Mouse (Mus musculus) mouse trophoblast stem cell (cell line): ENCODE data around the gene Wdr45.
"Not testable (repeated sequence)": the region's sequence is repeated elsewhere in the genome, so short reads cannot be mapped to it uniquely, and the experiment has no call there.

Experiments
- in situ Hi-C, 2 experiments: fragments of 300-500 bp; cut with MseI, MboI; formaldehyde crosslinking; loops; 2 replicates in 1 of 2; 3 replicates in 1 of 2; pipeline ENCODE4 v1.15.1; 2025

Gene Wdr45

DNA sequence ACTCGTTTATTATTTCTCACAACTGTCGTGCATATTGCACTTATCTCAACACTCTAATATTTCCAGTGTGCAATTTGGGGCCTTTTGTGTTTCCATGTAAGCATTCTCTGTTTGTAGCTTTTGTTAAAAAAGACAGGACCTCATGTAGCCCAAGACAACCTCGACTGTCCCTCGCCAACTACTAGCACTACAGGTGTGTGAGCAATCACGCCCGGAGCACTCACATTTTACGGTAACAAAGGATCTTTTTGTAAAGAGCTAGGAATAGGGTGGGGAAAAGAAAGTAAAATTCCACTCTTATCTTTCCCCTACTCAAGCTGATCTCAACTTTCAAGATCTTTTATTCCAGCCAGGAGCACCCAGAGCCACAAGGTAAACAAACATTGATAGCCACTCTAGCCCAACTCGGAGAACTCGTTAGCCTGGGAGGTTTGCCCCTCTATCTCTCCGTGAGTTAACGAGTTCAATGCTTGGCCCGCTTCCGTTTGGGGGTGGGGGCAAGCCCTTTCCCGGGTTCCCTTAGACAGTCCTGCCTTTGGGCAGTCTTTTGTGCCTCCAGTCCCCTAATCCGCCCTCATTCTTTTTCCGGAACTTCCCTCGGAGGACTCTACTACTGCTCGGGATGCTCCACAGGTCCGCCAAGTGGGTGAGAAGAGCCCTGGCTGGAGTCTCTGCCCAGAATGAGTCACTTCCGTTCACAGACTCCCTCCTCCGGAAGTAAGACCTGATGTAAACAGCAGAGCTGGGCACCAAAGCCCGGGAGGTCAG, 7.6 kb downstream of the Wdr45 start, which contains the start of gene Gm45208:
Gene Gm45208 (plus strand): TSS at position 732 of the 768 bp plus-strand sequence.
- in situ Hi-C loops: no loop called here

DNA sequence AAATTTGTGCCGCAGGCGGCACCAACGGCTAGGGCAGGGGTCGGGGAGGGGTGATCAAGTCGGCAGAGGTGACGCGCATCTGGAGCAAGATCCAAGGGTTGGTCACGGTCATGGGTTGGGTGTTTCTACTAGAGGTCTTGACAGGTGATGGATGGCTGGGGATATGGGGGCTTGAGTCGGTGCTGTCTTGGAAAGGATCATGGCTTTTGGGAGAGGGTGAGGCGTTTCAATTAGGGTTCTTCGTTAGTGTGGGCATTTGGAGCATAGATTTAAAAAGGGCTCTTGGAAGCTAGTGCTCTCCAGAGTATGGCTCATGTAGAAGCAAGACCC, 8.1 kb downstream of the Wdr45 start:
- in situ Hi-C loops: no loop called here

DNA sequence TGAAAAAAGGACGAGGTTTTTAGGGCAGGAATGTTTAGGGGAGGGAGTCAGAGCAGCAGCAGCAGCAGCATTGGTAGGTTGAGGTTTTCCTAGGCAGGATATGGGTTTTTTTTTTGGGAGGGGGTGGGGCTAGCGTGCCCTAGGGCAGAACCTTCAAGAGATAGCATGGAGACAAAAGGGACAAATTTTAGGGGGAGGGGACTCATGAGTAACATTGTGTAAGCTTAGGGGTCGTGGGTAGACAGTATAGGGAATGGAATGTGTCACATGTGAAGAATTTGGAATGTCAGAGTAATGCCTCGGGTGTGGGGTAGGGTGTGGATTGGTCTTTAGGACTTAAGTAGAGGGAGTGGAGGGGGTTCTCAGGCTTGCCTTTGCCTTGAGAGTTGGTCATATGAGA, 8.6 kb downstream of the Wdr45 start:
- in situ Hi-C loops: no loop called here

DNA sequence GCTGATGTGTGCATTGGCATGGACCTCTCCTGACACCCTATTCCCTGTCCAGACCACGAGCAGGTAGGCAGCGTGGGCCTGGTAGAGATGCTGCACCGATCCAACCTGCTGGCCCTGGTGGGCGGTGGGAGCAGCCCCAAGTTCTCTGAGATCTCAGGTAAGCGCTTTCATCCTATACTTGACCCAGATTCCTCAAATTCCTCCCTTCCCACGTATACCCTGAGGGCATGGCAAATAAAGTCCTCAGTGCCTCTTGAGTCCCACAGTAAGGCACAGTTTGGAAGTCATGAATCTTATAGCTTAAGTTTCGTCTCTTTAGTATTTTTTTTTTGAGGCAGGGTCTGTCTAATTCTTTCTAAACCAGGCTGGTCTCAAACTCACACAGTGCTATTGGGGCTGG, 10.0 kb downstream of the Wdr45 start:
- in situ Hi-C loops: no loop called here

DNA sequence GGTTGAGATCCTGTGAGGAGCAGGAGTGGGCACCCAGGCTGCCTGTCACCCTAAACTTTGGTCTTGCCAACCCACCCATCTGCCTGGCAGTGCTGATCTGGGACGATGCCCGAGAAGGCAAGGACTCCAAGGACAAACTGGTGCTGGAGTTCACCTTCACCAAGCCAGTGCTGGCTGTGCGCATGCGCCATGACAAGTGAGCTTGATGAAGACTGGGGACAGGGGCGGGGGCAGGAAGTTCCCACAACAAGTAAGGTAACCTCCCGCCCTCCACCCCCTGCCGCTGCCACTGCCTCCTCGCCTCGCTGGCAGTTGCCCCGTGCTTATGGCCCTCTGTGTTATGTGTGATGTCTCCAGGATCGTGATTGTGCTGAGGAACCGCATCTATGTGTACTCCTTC, 11.7 kb downstream of the Wdr45 start:
- in situ Hi-C loops: no loop called here

DNA sequence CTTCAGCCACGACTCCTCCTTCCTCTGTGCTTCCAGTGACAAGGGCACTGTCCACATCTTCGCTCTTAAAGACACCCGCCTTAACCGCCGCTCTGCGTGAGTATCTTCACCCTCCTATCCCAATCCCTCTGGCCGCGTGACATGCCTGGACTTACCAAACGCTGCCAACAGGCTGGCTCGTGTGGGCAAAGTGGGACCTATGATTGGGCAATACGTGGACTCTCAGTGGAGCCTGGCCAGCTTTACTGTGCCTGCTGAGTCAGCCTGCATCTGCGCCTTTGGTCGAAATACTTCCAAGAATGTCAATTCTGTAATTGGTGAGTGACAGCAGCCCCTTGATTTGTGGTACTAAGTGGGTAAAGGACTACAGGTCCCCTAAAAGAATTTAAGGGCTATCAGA, 13.0 kb downstream of the Wdr45 start:
- in situ Hi-C loops: no loop called here

DNA sequence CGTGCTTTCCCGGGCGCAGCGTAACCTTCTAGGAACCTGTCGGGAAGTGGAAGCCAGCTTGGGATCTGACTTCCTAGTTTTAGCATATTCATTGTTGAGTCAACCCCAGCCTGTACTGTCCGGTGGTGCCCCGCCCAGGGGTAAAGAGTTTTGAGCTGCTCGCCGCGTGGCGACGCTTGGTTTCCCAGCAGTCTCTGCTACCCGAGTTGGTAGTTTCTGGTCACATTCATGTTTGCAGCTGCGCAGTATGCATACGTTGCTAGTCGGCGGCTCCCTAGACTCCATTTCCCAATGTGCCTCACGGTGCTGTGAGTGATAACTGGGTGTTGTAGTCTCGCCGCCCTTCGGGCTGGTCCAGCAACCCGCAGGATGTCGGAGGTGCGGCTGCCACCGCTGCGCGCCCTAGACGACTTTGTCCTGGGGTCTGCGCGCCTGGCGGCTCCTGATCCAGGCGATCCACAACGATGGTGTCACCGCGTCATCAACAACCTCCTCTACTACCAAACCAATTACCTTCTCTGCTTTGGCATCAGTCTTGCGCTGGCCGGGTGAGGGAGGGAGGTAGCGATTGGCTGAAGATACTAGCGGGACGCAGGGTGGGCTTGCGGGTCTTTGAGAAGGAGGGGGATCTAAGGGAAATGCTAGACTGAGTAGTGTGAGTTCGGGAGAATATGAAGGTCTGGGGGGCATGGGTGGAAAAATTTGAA, 14.2 kb downstream of the Wdr45 start, which contains the start of gene Praf2:
Gene Praf2 (plus strand): TSS at position 225 of the 707 bp plus-strand sequence.
- in situ Hi-C loops: no loop called here

DNA sequence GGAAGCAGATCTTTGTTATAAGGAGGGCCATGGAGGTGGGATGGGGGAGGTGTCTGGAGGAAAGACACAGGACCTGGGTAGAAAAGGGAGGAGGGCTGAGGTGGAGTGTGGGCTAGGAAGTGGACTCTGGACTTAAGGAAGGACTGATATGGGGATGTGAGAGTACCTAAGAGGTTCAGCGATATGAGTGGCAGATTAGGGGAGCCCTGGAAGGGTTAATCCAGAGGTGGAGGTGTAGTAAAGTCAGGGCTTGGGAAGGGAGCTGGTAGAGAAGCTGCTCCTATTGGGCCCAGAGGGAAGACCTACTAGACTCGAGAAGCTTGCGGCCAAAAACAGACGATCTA, 14.8 kb downstream of the Wdr45 start:
- in situ Hi-C loops: no loop called here

DNA sequence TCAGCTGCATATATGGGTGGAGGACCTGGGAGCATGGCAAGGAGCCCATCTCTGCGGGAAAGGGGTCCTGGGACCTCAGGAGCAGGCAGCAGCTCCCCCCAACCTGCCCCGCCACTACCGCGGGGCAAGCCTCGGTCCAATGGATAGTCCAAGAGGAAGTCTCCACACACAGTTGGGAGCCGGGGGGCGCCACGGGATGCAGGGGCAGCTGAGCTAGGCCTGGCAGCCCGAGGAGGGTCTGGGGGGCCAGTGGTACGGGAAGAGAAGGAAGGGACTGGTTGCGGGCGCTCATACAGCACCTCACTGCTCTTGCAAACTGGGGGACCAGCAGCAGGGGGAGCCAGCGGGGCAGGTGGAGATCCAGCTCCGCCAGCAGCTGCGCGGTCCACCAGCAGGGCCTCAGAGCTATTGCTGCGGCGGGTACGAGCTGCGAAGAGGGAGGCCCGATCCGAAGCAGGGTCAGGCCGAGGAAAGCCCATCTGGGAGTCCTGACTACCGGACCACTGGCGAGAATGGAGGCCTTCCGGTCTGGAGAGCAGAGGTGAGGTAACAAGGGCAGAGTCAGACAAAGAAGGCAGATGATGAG, 19.5 kb downstream of the Wdr45 start:
- in situ Hi-C loops: no loop called here

DNA sequence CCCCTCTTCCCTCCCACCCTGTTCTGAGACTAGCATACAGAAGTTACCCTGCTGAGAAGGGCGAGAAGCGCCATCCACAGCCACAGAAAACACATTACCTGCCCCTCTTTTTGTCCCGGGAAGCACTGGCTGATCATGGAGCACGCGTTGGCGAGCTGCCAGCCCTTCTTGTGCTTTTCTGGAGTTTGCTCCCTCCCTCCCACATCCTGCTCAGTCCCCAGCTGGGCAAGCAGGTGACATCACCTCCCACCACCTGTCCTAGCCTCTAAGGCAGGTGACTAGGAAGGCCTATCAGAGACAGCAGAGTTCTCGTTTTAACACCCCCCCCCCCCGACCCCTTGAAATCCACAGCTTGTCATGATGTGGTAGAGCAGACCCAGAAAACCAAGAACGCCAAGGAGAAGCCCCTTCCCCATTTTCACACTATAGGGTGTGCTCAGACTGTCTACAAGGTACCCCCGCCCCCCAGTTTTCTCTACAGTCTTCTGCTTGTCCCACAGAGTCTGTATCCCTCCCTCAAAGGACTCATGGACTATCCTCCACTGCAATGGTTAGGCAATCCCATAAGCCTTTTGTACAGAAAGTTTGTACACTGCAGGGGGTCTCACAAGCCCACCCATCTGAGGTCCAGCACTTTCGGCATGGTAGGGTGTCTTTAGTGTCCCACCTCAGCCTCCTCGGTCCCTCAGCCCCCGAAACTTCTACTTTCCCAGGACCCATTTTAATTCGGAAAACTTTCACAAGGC, 25.4 kb downstream of the Wdr45 start:
- in situ Hi-C loops: no loop called here

DNA sequence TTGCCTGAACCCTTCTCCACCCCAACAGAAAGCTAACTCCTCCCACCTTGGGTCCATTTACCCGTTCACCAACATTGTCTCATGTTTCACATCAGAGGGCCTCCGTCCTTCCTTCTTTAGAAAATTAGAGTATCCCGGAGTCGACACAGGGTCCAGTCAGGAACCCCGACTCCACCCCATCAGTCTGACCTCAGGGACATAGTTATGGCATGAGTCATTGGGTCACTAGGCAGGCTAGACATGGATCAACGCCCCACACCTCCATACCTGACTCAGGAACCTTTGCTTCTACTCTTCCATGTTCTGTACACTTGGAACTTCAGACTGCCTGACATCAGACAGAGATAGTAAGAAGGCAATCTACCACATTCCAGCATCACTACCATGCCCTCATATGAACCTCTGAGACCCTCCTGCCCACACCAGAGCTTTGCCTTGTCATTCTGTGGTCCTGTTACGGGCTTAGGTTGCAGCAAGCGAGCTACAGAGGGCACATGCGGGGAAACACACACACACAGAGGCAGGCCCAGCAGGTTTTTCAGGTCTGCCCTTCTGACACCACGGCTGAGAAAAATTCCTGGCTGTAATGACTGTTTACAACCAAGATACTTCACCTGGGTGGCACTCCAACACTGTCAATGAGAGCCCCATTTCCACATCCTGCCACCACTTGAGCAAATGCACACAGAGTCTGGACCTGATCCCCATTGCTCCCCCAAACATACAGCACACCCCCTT, 26.1 kb downstream of the Wdr45 start:
- in situ Hi-C loops: no loop called here

DNA sequence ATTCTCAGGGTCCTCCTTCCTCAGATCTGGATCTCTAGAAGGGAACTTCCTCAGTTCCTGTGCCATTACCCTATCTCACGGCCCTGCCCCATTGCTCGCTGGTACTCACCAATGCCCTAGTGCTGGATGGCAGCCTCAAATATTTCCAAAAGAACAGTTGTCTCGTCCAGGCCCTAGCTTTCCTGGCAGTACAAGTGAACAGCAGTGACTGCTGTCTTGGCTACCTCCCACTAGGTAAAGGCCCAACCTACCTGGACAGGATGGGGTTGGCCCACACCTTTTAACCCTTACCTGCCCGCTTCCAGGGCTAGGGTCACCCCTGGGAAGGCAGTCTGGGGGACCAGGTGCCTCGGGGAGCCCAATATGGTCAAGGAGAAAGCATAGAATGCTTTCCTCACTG, 27.0 kb downstream of the Wdr45 start:
- in situ Hi-C loops: no loop called here

DNA sequence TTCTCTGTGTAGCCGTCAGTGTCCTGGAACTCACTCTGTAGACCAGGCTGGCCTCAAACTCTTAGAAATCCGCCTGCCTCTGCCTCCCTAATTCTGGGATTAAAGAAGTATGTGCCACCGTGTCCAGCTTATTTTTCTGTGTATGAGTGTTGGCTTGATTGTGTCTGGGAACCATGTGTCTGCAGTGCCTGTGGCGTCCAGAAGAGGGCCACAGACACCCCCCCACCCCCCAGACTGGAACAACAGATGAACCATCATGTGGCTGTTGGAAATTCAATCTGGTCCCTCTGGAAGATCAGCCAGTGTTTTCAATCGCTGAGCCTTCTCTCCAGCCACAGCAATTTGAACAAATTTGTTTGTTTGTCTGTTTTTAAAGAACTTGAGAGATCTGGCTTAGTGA, 29.3 kb downstream of the Wdr45 start:
- in situ Hi-C loops: no loop called here

DNA sequence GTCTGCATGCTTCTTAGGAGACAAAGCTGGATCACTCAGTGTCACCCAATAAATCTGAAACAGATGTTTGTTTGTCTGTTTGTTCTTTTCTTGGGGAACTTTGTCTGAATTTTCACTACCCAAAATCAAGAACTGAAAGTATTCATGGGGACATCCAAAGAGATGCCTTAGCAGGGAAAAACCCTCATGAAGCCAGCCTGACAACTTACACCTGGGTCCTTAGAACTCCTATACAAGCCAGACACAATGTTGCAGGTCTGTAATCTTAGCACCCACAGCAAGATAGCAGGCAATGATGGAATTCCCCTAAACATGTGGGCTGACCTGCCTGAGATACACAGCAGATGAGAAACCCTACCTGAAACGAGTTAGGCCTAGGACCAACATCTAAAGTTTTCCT, 30.8 kb downstream of the Wdr45 start:
- in situ Hi-C loops: no loop called here

DNA sequence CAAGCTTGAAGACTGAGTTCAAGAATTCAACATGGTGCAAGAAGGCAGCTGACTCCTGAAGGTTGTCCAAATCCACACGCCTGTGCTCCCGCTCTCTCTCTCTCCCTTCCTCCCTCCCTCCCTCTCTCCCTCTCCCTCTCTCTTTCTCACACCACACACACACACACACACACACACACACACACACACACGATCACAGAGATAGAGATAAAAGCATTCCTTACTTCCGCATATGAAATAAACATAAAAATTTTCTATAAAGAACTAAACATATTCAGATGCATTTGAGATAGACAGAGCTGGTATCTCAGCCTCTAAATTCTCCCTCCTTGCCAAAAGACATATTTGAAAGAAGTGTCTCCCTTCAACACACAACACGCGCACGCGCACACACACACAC, 31.3 kb downstream of the Wdr45 start:
- in situ Hi-C loops: no loop called here

DNA sequence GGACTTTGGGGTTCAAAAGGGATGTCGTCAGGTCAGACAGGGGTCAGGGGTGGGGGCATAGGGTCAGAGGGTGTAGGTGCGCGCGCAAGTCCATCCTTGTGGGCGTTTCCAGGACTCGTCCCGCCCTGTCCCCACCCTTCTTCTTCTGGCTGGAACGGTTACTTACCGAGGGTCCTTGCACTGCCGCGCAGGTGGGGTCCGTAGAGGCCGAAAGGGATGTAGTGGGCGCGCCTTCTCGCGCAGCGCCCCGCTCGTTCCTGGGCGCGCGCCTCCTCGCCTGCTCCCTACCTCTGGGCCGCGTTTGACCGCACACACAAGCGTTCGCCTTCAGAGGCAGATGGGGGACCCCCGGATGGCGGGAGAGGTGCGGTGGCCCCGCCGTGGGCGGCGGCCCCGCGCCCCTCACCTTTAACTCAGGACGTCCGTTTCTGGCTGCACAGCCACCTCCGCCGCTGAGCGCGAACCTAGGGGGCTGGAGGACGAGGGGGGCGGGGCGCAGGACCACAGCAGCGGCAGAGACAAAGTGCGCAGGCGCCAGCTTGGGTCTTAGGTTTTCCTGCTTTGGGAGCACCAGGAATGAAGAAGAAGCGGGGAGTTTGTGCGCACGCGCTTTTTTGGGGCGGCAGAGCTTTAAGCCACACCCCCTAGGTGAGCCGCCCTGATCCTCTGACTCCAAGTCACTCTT, 36.4 kb downstream of the Wdr45 start, which contains the start of gene Ccdc120:
Gene Ccdc120 (minus strand): TSS at position 474 of the 685 bp plus-strand sequence.
- in situ Hi-C loops: no loop called here

DNA sequence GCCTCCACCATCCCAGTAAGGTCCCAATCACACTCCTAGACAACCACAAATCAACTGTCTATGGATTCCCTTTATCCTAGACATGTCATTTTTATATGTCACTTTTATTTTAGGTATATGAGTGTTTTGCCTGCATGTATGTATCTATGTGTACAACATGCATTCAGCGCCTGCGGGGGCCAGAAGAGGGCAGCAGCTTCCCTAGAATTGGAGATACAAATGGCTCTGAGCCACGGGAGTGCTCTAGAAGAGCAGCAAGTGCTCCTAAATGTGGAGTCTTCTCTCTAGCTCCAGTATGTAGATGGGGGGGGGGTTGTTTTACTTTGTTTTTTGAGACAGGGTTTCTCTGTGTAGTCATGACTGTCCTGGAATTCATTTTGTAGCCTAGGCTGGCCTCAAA, 39.5 kb downstream of the Wdr45 start:
- in situ Hi-C loops: not testable (repeated sequence)

DNA sequence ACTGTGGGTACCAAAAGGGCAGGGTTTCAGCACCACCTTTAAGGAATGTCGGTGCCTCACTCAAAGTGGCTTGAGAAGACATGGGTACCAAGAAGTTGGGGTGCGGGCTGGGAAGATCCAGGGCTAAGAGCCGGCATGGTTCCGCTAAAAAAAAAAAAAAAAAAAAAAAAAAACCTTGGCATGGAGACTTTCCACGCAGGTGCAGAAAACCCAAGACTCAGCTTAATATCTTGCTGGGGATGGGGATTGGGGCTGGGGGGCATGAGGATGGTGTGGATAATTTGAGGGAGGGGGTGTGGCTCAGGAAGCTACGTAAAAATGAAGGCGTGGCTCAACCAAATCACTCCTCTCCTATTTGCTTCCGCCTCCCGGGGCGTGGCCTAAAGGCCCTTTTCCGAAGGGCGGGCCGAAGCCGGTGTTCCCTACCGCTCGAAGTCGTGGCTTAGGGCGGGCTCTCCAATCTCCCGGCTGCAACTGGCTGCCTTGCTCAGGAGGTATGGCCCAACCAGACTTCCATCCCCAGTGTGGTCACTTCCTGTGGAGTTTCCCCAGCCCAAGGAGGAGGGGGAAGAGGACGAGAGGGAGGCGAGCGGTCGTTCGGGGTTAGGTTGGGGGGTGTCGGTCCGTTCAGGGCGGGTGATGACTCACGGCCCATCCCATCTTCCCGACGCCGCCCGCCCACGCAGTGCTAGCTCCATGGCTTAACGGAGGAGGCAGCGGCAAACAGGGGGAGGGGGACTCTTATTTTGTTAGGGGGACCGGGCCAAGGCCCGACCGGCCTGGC, 48.2 kb downstream of the Wdr45 start, which contains the start of gene Tfe3:
Gene Tfe3 (plus strand): TSS at position 424 of the 784 bp plus-strand sequence.
- in situ Hi-C loops: no loop called here

DNA sequence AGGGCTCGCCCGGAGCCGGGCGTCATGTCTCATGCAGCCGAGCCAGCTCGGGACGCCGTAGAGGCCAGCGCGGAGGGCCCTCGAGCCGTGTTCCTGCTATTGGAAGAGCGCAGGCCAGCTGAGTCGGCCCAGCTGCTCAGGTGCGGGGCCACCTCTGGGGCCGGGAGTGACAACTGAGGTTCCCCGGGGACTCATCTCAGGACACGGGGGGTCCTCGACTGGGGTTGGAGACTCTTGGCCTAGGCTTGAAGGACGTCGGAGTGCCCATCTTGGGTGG, 48.7 kb downstream of the Wdr45 start:
- in situ Hi-C loops: no loop called here

DNA sequence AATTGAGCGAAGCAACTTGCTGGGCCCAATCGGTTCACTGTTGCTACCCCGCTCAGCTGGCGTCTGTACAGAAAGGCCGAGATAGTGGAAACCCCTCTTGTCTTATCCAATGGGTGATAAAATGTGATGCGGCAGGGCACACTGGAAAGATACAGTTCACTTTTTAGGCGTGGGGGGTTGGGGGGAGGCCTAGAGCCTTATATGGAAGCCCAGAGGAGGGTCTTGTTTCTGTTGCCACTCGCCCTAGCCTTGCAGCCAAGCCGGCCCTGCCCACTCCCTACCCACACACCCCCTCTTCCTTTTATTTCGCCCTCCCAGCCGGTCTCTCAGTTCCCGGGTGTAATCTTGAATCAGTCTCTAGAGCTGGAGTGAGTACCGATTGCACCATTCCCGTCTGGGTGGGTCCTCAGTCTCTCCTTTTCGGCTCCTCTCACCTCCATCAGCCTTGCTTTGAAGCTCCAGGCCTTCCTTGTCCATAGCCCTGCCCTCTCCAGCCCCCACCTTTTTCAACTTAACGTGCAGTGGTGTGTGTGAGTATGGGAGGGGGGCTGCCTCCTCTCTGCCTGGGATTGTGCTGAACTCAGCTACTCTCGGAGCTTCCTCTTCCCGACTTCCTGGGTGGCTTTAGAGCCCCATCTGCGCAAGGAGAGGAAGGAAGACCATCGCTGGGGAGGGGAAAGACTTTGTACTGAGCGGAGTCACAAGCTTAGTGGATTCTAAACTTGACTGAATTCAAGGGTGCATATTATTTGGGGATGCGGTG, 49.7 kb downstream of the Wdr45 start:
- in situ Hi-C loops: no loop called here
